Mouse (Mus musculus): ENCODE measurements around the gene P4ha3.
"Not testable (repeated sequence)": the region's sequence is repeated elsewhere in the genome, so short reads cannot be mapped to it uniquely, and the experiment has no call there.

- not testable (repeated sequence) for TF ChIP-seq CTCF (conservative IDR thresholded peaks at IDR 0.05; ENCODE audit: insufficient read depth, insufficient read length, low read depth, low read length); POLR2A (IDR thresholded peaks at IDR 0.05; ENCODE audit: low read depth, low read length)
These were observed 20.4 kb upstream of the P4ha3 start for GRCm38 (mm10) chr7:100264934-100265333.

All from kidney, adult 2 months (tissue).